Mouse (Mus musculus) lung, embryonic 15.5 days (tissue): ENCODE results near the gene Kcnn1. TPM values are rescaled to one million over a fixed set of nuclear protein-coding genes. Genes with fewer than 3 reads are reported as not detected.

ENCODE experiments used
- ATAC-seq: fragments of 200-750 bp; cut with Nextera tagmentation; 2 replicates; pipeline ENCODE4 v1.8.0; 2017; ENCODE audit warnings: moderate number of reproducible peaks, borderline replicate concordance; ENCODE audit not compliant: low FRiP score, low TSS enrichment; ENCODE audit errors: extremely low read depth
- H3K27ac ChIP-seq: fragments of 300-500 bp; sonication (generic); 2 replicates; pipeline ENCODE4 v1.5.1; 2015; ENCODE audit warnings: moderate library complexity, mild to moderate bottlenecking, inconsistent platforms
- H3K27me3 ChIP-seq: fragments of 300-500 bp; sonication (generic); 2 replicates; pipeline ENCODE4 v1.6.1; 2015; ENCODE audit warnings: inconsistent platforms
- H3K36me3 ChIP-seq: fragments of 300-500 bp; sonication (generic); 2 replicates; pipeline ENCODE4 v1.6.1; 2015; ENCODE audit warnings: inconsistent platforms
- H3K4me1 ChIP-seq: fragments of 300-500 bp; sonication (generic); 2 replicates; pipeline ENCODE4 v1.6.1; 2015; ENCODE audit warnings: inconsistent platforms
- H3K4me2 ChIP-seq: fragments of 300-500 bp; sonication (generic); 2 replicates; pipeline ENCODE4 v1.6.1; 2015; ENCODE audit warnings: inconsistent platforms, mild to moderate bottlenecking, moderate library complexity
- H3K4me3 ChIP-seq: fragments of 300-500 bp; sonication (generic); 2 replicates; pipeline ENCODE4 v1.5.1; 2015; ENCODE audit warnings: mild to moderate bottlenecking, inconsistent platforms
- H3K9ac ChIP-seq: fragments of 300-500 bp; sonication (generic); 2 replicates; pipeline ENCODE4 v1.6.1; 2015; ENCODE audit warnings: inconsistent platforms
- H3K9me3 ChIP-seq: fragments of 300-500 bp; sonication (generic); 2 replicates; pipeline ENCODE4 v1.6.1; 2016; ENCODE audit warnings: inconsistent platforms
- WGBS: fragments of 180-500 bp; shearing (Covaris S2); methylation state at CpG from one replicate; pipeline ENCODE4 v1.1.7; 2015; 5-methylcytosine and 5-hydroxymethylcytosine counted together
- polyA plus RNA-seq: library from polyadenylated mRNA; unstranded; fragments of >200 nt; fragmentation: Nextera tagmentation; extraction: Ambion mirVana; gene quantifications from 2 replicates; pipeline ENCODE4 v1.2.1, GENCODE M21; 2015

The Kcnn1 gene
- 1.2 TPM in 2 replicates for polyA plus RNA-seq

GRCm38 (mm10) chr8:70862824-70863641 is at the start of gene Kcnn1:
Gene Kcnn1 (minus strand): TSS chr8:70863258.
- peaks cover 35% of the 10 kb centered on the region for H3K4me1 ChIP-seq
- peaks cover 37% of the 10 kb centered on the region for H3K27me3 ChIP-seq
- WGBS, result under 1% methylated on average over 55 of the region's 55 CpGs
- peak within 1 kb of the TSS; percentile 55 for H3K4me3 ChIP-seq
- no peaks in the 10 kb centered on the region for H3K9me3 ChIP-seq
- H3K4me2 ChIP-seq, result peak within 1 kb of the TSS; percentile 75
- H3K9ac ChIP-seq, result peak within 1 kb of the TSS; percentile 36
- peaks cover 3% of the 10 kb centered on the region; the same call in 1 of the 2 replicates for H3K36me3 ChIP-seq
- H3K27ac ChIP-seq, result no peak within 1 kb of the TSS
- no peak for ATAC-seq

- Histone ChIP-seq H3K27ac (no peak overlapping the region), H3K27me3 (no peaks in the 10 kb centered on the region), H3K4me3 (no peak overlapping the region), H3K9me3 (no peaks in the 10 kb centered on the region), H3K4me2 (no peak overlapping the region), H3K36me3 (peaks cover 58% of the 10 kb centered on the region), H3K4me1 (peaks cover 6% of the 10 kb centered on the region), H3K9ac (no peak overlapping the region)
- no peak for ATAC-seq
- WGBS, result 77% methylated on average over 5 of the region's 5 CpGs
These were observed 48.5 kb upstream of the Kcnn1 start for GRCm38 (mm10) chr8:70911596-70911995.

GRCm38 (mm10) chr8:70907518-70907917 is 44.5 kb upstream of the Kcnn1 start:
- peaks cover 18% of the 10 kb centered on the region for H3K36me3 ChIP-seq
- no peak for ATAC-seq
- H3K9ac ChIP-seq, result no peak overlapping the region
- 81% methylated on average over 2 of the region's 2 CpGs for WGBS
- no peaks in the 10 kb centered on the region for H3K27me3 ChIP-seq
- no peak overlapping the region for H3K27ac ChIP-seq
- no peak overlapping the region for H3K4me2 ChIP-seq
- no peak overlapping the region for H3K4me3 ChIP-seq
- H3K4me1 ChIP-seq, result peaks cover 16% of the 10 kb centered on the region
- no peaks in the 10 kb centered on the region for H3K9me3 ChIP-seq

GRCm38 (mm10) chr8:70905831-70906736 is 43.0 kb upstream of the Kcnn1 start, which contains the start of gene Map1s:
Gene Map1s (plus strand): TSS chr8:70905932.
- no peaks in the 10 kb centered on the region for H3K9me3 ChIP-seq
- peaks cover 5% of the 10 kb centered on the region for H3K36me3 ChIP-seq
- peaks cover 16% of the 10 kb centered on the region for H3K4me1 ChIP-seq
- peak within 1 kb of the TSS; percentile 94 for H3K27ac ChIP-seq
- peak; percentile 90 for ATAC-seq
- peak within 1 kb of the TSS; percentile 78 for H3K4me3 ChIP-seq
- H3K9ac ChIP-seq, result peak within 1 kb of the TSS; percentile 75
- no peaks in the 10 kb centered on the region for H3K27me3 ChIP-seq
- peak within 1 kb of the TSS; percentile 89 for H3K4me2 ChIP-seq
- under 1% methylated on average over 86 of the region's 86 CpGs for WGBS

GRCm38 (mm10) chr8:70905463-70905830 is 42.4 kb upstream of the Kcnn1 start:
- Histone ChIP-seq H3K27ac (peak overlapping the region; percentile 94), H3K4me3 (peak overlapping the region; percentile 78), H3K27me3 (no peaks in the 10 kb centered on the region), H3K9ac (peak overlapping the region; percentile 75), H3K9me3 (no peaks in the 10 kb centered on the region), H3K4me2 (peak overlapping the region; percentile 89), H3K36me3 (no peaks in the 10 kb centered on the region), H3K4me1 (peaks cover 16% of the 10 kb centered on the region)
- peak; percentile 2; the same call in 1 of the 2 replicates for ATAC-seq
- 12% methylated on average over 8 of the region's 8 CpGs for WGBS

- Histone ChIP-seq H3K4me3 (no peak overlapping the region), H3K9ac (no peak overlapping the region), H3K4me1 (peaks cover 16% of the 10 kb centered on the region), H3K27ac (peak overlapping the region; percentile 94), H3K9me3 (no peaks in the 10 kb centered on the region), H3K4me2 (no peak overlapping the region), H3K27me3 (no peaks in the 10 kb centered on the region), H3K36me3 (no peaks in the 10 kb centered on the region)
- 34% methylated on average over 4 of the region's 4 CpGs for WGBS
- ATAC-seq, result no peak
These were observed 41.5 kb upstream of the Kcnn1 start for GRCm38 (mm10) chr8:70904532-70904931.

GRCm38 (mm10) chr8:70903582-70903981 is 40.5 kb upstream of the Kcnn1 start:
- Histone ChIP-seq H3K36me3 (no peaks in the 10 kb centered on the region), H3K27ac (no peak overlapping the region), H3K4me2 (no peak overlapping the region), H3K27me3 (no peaks in the 10 kb centered on the region), H3K9me3 (no peaks in the 10 kb centered on the region), H3K9ac (no peak overlapping the region), H3K4me3 (no peak overlapping the region), H3K4me1 (peaks cover 16% of the 10 kb centered on the region)
- no peak for ATAC-seq

GRCm38 (mm10) chr8:70903112-70903511 is 40.1 kb upstream of the Kcnn1 start:
- Histone ChIP-seq H3K9ac (no peak overlapping the region), H3K36me3 (no peaks in the 10 kb centered on the region), H3K27ac (no peak overlapping the region), H3K4me3 (no peak overlapping the region), H3K4me1 (peaks cover 20% of the 10 kb centered on the region), H3K27me3 (no peaks in the 10 kb centered on the region), H3K4me2 (no peak overlapping the region), H3K9me3 (no peaks in the 10 kb centered on the region)
- 28% methylated on average over 4 of the region's 4 CpGs for WGBS
- no peak for ATAC-seq

GRCm38 (mm10) chr8:70902211-70902610 is 39.2 kb upstream of the Kcnn1 start:
- H3K9me3 ChIP-seq, result no peaks in the 10 kb centered on the region
- peaks cover 20% of the 10 kb centered on the region for H3K4me1 ChIP-seq
- no peak overlapping the region for H3K4me2 ChIP-seq
- no peak overlapping the region for H3K27ac ChIP-seq
- no peak for ATAC-seq
- H3K27me3 ChIP-seq, result no peaks in the 10 kb centered on the region
- H3K9ac ChIP-seq, result no peak overlapping the region
- no peaks in the 10 kb centered on the region for H3K36me3 ChIP-seq
- 25% methylated on average over 5 of the region's 5 CpGs for WGBS
- H3K4me3 ChIP-seq, result no peak overlapping the region

- H3K9ac ChIP-seq, result no peak overlapping the region
- no peak overlapping the region for H3K4me2 ChIP-seq
- no peak overlapping the region for H3K4me3 ChIP-seq
- no peaks in the 10 kb centered on the region for H3K9me3 ChIP-seq
- 70% methylated on average over 2 of the region's 2 CpGs for WGBS
- no peak for ATAC-seq
- H3K4me1 ChIP-seq, result peaks cover 19% of the 10 kb centered on the region
- H3K27ac ChIP-seq, result no peak overlapping the region
- H3K27me3 ChIP-seq, result no peaks in the 10 kb centered on the region
- peaks cover under 1% of the 10 kb centered on the region for H3K36me3 ChIP-seq
These were observed 37.9 kb upstream of the Kcnn1 start for GRCm38 (mm10) chr8:70900872-70901387.

GRCm38 (mm10) chr8:70899226-70899625 is 36.2 kb upstream of the Kcnn1 start:
- no peak overlapping the region for H3K9ac ChIP-seq
- peaks cover 2% of the 10 kb centered on the region; the same call in 1 of the 2 replicates for H3K27me3 ChIP-seq
- no peak overlapping the region for H3K4me3 ChIP-seq
- H3K36me3 ChIP-seq, result peaks cover 18% of the 10 kb centered on the region
- no peak overlapping the region for H3K27ac ChIP-seq
- ATAC-seq, result no peak
- H3K9me3 ChIP-seq, result no peaks in the 10 kb centered on the region
- no peak overlapping the region for H3K4me2 ChIP-seq
- H3K4me1 ChIP-seq, result peaks cover 16% of the 10 kb centered on the region
- WGBS, result 68% methylated on average over 2 of the region's 2 CpGs
